In genomic region chr6:114494987-114495386, GRCm38 (mm10) we compare ENCODE assay signal across 7 mouse cellular contexts.
A peak's percentile ranks its signal among the peaks of the same experiment; 100 is the strongest.
DNase-seq lines count a peak whose midpoint lies in the region; ATAC-seq and TF ChIP-seq lines count a peak whose summit lies in the region.
"Not testable (repeated sequence)": the region's sequence is repeated elsewhere in the genome, so short reads cannot be mapped to it uniquely, and the experiment has no call there.

No protein-coding gene starts in this region.

- H3K27me3 ChIP-seq in lung, embryonic 14.5 days (ENCODE audit: insufficient read depth, low read length) = not testable (repeated sequence)

- 34% methylated on average over 8 of the region's 12 CpGs for WGBS in lung, embryonic 14.5 days

- not testable (repeated sequence) for TF ChIP-seq CTCF in lung, embryonic 14.5 days (IDR thresholded peaks at IDR 0.05; ENCODE audit: low read depth)

- DNase-seq in 3T3-L1 (ENCODE audit: low read depth, low spot score) = peak; percentile 14
- peak; percentile 29 for DNase-seq in adrenal gland, adult 2 months
- DNase-seq in embryo, embryonic 11 days = peak; percentile 17
- peak; percentile 27 to 28 for DNase-seq in heart, adult 18-20 months
- DNase-seq in layer of hippocampus, postnatal 10 days (ENCODE audit: low spot score in 2 of 2) = peak; percentile 40 to 54
- DNase-seq in lung, embryonic 14.5 days = peak; percentile 39
- peak; percentile 31 to 68 for DNase-seq in right cerebral cortex, postnatal 10 days (ENCODE audit: low spot score in 2 of 2)

- H3K9ac ChIP-seq in lung, embryonic 14.5 days = not testable (repeated sequence)

- not testable (repeated sequence) for H3K27ac ChIP-seq in lung, embryonic 14.5 days (ENCODE audit: low read depth)

- not testable (repeated sequence) for H3K36me3 ChIP-seq in lung, embryonic 14.5 days (ENCODE audit: insufficient read depth)

- not testable (repeated sequence) for H3K9me3 ChIP-seq in lung, embryonic 14.5 days (ENCODE audit: low read depth, low read length)

- H3K4me3 ChIP-seq in lung, embryonic 14.5 days (ENCODE audit: low read depth, low read length) = not testable (repeated sequence)

- H3K4me1 ChIP-seq in lung, embryonic 14.5 days (ENCODE audit: insufficient read depth) = not testable (repeated sequence)

- H3K4me2 ChIP-seq in lung, embryonic 14.5 days = not testable (repeated sequence)

- ATAC-seq in lung, embryonic 14.5 days (ENCODE audit: insufficient read depth) = not testable (repeated sequence)
